Mouse (Mus musculus) liver, embryonic 14.5 days (tissue): ENCODE data around the gene Ctnnd2.
"Not testable (repeated sequence)": the region's sequence is repeated elsewhere in the genome, so short reads cannot be mapped to it uniquely, and the experiment has no call there.

Experiments used
- CTCF ChIP-seq: IDR thresholded peaks from 2 replicates; pipeline ENCODE4 v1.5.1; 2016; ENCODE audit warnings: antibody characterized with exemption, low read depth, control low read depth
- EP300 ChIP-seq: IDR thresholded peaks from 2 replicates; pipeline ENCODE4 v1.6.1; 2016; ENCODE audit warnings: antibody characterized with exemption, low read depth

DNA sequence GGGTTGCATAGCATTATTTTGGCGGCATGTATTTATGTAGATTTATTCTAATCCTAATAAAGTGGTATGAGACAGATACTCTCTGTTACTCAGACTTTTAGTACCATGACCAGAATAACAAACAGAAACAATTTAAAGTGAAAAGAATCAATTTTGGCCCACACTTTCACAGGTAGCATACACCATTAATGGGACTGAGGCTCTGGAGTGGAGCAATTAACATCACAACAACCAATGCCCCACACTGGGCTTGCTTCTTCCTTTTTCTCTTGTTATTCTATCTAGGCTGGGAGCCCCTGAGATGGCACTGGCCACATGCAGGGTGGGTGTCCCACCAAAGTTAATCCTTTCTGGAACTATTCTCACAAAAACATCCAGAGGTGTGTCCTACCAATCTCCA, 32.8 kb upstream of the Ctnnd2 start:
- TF ChIP-seq CTCF, EP300: not testable (repeated sequence)
